Mouse (Mus musculus) brain, embryonic 14.5 days (tissue): ENCODE measurements at regions not wholly inside any gene's neighbourhood (a gene's known extent, or its start where the extent isn't known, plus 50 kb on each side); places are given as distances from the start of the nearest gene placed in this dataset.

Experiments used
- DNase-seq: peaks from one replicate; pipeline ENCODE4 v3.0.0-alpha.2; 2011; ENCODE audit warnings: low read depth
- CTCF ChIP-seq: fragments of 200-500 bp; IDR thresholded peaks from 2 replicates; pipeline ENCODE4 v1.5.1; 2012; ENCODE audit warnings: inconsistent platforms, mild to moderate bottlenecking, moderate library complexity, borderline replicate concordance; ENCODE audit not compliant: insufficient read depth, insufficient read length; ENCODE audit errors: extremely low read depth
- POLR2A ChIP-seq: fragments of 200-500 bp; IDR thresholded peaks from 2 replicates; pipeline ENCODE4 v1.6.1; 2012; ENCODE audit warnings: mild to moderate bottlenecking, inconsistent platforms, borderline replicate concordance; ENCODE audit not compliant: poor library complexity, insufficient read depth, insufficient read length, severe bottlenecking; ENCODE audit errors: extremely low read depth

GRCm38 (mm10) chr11:7838311-7839237, 624.9 kb upstream of the Igfbp3 start:
- DNase-seq: peak; percentile 21

DNA sequence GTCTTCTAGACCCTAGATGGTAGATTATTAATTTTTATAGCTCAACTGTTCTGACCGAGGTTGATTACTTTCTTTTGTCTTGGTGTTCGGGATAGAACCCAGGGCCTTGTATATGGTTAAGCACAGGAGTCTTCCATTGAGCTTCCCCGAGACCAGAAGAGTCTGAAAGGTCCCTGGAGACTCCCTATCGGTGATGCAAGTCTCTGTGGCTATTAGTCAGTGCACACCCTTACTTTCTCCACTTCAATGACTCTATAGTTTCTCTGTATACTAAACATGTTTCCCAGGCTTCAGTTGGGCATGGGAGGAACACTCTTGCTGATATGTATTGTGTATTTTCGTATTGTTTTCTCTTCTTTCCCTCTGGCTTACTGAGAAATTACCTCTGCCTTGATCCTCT, 623.8 kb upstream of the Igfbp3 start:
- no peak for DNase-seq
- TF ChIP-seq POLR2A: no peak
- TF ChIP-seq CTCF: no peak

More at GRCm38 (mm10) chr11:7838311-7839237, 624.9 kb upstream of the Igfbp3 start:
- TF ChIP-seq POLR2A: no peak
- TF ChIP-seq CTCF: no peak

DNA sequence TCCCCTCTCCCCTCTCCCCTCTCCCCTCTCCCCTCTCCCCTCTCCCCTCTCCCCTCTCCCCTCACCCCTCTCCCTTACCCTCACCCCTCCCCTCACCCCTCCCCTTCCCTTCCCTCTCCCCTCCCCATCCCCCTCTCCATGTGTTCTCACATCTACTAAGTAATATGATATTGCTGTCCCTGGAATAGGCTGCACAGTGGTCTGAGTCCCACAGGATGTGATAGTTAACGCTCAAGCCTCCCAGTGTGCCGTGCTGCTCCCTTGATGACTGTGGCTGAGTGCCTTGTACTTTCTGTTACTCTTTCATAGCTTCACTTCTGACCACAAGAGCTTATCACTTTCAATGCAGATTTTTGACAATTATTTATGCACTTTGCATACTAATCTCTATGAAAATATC, 620.4 kb upstream of the Igfbp3 start:
- TF ChIP-seq CTCF (no peak), POLR2A (no peak)
- DNase-seq: no peak

GRCm38 (mm10) chr11:7832376-7832775, 618.7 kb upstream of the Igfbp3 start:
- TF ChIP-seq CTCF: no peak
- TF ChIP-seq POLR2A: no peak
- DNase-seq: no peak

DNA sequence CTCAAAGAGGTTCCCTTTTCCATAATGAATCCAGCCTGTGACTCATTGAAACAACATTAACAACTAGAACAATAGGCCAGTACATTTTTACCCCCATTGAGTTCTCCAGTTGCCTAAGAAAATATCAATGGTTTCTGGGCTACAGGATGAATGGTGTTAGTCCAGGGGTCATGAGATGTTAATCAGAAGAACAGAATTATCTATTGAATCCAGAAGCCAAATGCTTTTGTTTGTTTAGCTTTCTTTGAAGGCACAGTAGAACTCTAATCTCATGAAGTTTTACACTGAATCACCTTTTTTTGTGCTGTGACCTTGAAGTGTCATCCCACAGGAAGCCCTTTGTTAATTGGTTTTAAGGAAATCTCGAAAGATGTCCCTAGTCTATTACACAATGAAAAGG, 616.0 kb upstream of the Igfbp3 start:
- no peak for TF ChIP-seq CTCF
- TF ChIP-seq POLR2A: no peak
- no peak for DNase-seq

DNA sequence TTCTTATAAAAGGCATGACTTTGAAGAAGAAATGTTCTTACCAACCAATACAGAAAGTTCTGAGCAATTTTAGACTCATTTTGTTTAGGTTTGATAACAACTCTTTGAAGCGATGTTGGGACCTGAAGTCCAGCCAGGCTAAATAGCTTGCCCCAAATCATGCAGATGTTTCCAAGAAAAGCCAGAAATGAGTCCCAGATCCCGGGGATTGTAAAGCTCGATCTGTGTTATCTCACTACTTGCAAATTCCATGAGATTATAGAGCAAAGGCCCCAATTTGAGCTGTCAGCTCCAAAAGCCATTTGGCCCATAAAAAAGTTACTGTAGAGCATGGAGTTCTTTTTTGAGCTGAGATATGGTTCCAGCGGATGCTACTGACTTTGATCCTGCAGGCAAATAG, 614.3 kb upstream of the Igfbp3 start:
- DNase-seq: no peak
- no peak for TF ChIP-seq CTCF
- no peak for TF ChIP-seq POLR2A

DNA sequence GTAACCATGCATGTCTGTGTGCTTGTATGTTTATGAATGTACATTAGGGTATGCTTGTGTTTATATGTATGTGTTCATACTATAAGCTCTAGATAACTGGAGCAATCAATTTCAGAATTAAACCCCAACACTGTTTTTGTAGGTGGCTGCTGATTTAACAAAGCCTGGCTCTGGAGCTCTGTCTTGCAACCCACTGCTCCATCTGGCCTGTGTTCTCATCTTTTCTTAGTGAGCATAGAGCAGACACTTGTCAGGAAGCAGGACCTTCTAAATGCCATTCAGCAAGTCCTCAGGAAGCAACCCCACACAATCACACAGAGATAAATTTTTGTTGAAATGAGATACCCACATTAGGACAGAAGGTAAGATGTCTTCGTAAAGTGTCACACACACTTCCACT, 613.7 kb upstream of the Igfbp3 start:
- no peak for TF ChIP-seq CTCF
- TF ChIP-seq POLR2A: no peak
- no peak for DNase-seq

DNA sequence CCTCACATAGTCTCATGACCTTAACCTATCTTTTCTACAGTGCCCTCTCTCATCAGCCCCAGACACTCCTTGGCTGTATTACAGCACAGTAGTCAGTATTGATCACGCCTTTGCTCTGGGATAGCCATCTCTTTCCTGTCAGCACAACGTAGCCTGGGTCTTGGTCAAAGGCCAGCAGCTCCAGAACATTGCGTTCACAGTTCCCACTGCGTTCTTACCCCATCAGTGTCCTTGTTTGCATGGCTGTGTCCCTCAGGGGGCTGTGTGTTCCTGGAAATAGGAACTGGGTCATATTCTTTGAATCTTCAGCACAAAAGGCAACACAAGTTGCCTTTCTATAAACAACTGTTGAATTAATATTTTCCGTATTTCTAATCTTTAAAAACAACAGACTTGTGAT, 602.0 kb upstream of the Igfbp3 start:
- no peak for DNase-seq
- TF ChIP-seq POLR2A (no peak), CTCF (no peak)

DNA sequence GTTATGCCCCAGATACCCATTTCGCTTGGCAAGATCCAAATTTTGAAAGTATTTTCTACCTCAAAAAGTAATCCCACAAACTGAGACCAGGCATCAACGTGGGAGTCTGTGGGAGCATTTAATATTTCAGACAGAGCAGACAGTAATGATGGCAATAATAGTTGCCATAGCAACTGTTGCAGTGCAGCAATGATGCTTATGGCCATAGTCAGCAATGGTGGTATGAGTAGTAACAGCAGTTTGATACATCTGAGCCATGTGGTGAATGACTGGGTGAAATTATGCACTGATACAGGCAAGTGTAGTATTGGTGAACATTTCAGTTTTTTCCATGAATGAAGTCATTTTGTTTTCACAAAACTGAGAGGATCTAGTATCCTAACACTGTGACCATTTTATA, 600.8 kb upstream of the Igfbp3 start:
- no peak for TF ChIP-seq POLR2A
- TF ChIP-seq CTCF: no peak
- DNase-seq: no peak

GRCm38 (mm10) chr11:7812436-7812835, 598.7 kb upstream of the Igfbp3 start:
- no peak for TF ChIP-seq CTCF
- no peak for TF ChIP-seq POLR2A
- no peak for DNase-seq

DNA sequence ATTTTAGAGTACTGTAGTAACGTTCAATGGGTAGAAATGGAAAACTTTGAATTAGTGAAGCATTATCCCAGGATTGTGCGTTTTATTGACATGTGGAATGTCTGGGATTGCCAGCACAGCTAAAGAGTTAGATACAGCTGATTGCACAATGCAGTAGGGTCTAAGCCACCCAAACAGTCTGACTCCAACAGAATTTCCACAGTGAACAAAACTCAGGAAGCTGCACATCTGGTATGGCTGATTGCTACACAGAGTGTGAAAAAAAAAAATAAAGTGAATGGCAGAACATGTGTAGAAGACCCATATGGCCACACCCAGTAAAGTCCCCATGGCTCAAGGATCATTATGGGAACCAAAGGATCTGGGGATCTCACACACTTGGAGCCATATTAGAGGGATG, 596.0 kb upstream of the Igfbp3 start:
- TF ChIP-seq POLR2A (no peak), CTCF (no peak)
- no peak for DNase-seq

DNA sequence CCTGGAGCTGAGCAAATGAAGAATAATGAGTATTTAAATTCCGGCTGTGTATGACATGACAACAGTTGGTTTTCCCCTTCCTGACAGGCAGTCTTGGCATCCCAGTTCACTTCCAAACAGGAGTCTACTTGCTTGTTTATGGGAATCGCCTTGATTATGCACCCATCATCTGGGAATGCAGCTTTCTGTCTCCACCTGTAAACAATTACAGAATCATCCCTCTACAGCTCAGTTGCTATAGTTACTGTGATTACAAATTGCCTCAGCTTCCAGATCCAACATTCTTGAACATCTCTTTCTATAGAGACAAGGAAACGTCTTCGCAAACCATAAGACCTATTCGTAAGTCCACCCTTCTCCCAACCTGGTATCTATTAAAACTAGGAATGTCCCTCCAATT, 582.6 kb upstream of the Igfbp3 start:
- TF ChIP-seq POLR2A: no peak
- TF ChIP-seq CTCF: no peak
- DNase-seq: peak; percentile 13
